Mouse (Mus musculus) G1E (cell line): Measurements from ENCODE around the gene Cfap73. TPM values are rescaled to one million over a fixed set of nuclear protein-coding genes. Genes with fewer than 3 reads are reported as not detected.

Source experiments
- ATAC-seq: 2 replicates; pipeline ENCODE4 v1.8.0; 2016; ENCODE audit warnings: mild to moderate bottlenecking; ENCODE audit not compliant: insufficient number of reproducible peaks, poor library complexity, low FRiP score, severe bottlenecking; ENCODE audit errors: extremely low read depth
- DNase-seq: peaks from one replicate; pipeline ENCODE4 v3.0.0; 2012; ENCODE audit warnings: low spot score
- H3K27me3 ChIP-seq: 2 replicates; pipeline ENCODE4 v1.6.1; 2012; ENCODE audit warnings: mild to moderate bottlenecking, low read length, inconsistent platforms; ENCODE audit not compliant: insufficient read depth
- H3K36me3 ChIP-seq: replicated peaks from 2 replicates; pipeline ENCODE3; 2012; ENCODE audit warnings: mild to moderate bottlenecking, inconsistent platforms
- H3K4me1 ChIP-seq: 2 replicates; pipeline ENCODE4 v1.6.1; 2012; ENCODE audit warnings: low read depth, low read length, inconsistent platforms, mixed read lengths; ENCODE audit not compliant: insufficient read depth
- H3K4me3 ChIP-seq: 2 replicates; pipeline ENCODE4 v1.5.1; 2012; ENCODE audit warnings: low read depth, mild to moderate bottlenecking, inconsistent platforms, low read length, moderate library complexity, mixed read lengths
- H3K9me3 ChIP-seq: replicated peaks from 2 replicates; pipeline ENCODE4 v1.6.1; 2012; ENCODE audit warnings: inconsistent platforms
- CTCF ChIP-seq: IDR thresholded peaks from 2 replicates; pipeline ENCODE4 v1.5.1; 2012; ENCODE audit warnings: low read depth, low read length, inconsistent platforms, mixed read lengths
- GATA1 ChIP-seq: IDR thresholded peaks from 2 replicates; pipeline ENCODE4 v1.6.1; 2012; ENCODE audit warnings: borderline replicate concordance, low read length, inconsistent platforms, mixed read lengths
- GATA2 ChIP-seq: IDR thresholded peaks from 2 replicates; pipeline ENCODE4 v1.6.1; 2012; ENCODE audit warnings: low read depth, low read length, inconsistent platforms, borderline replicate concordance
- POLR2AphosphoS5 ChIP-seq: IDR thresholded peaks from 2 replicates; pipeline ENCODE4 v1.6.1; 2012; ENCODE audit warnings: low read depth, low read length, inconsistent platforms; ENCODE audit not compliant: insufficient replicate concordance
- TAL1 ChIP-seq: conservative IDR thresholded peaks from 2 replicates; pipeline ENCODE4 v1.6.1; 2012; ENCODE audit warnings: low read depth, low read length, inconsistent platforms, mixed read lengths
- polyA plus RNA-seq: library from polyadenylated mRNA; stranded (reverse); fragments of >175 nt; gene quantifications from 2 replicates; pipeline ENCODE4 v1.2.3, GENCODE M21; 2012
- total RNA-seq, 2 experiments: library from RNA; stranded (forward) in 1 of 2; stranded (reverse) in 1 of 2; fragments of 200-1000 nt in 1 of 2; fragments of >200 nt in 1 of 2; fragmentation: Nextera tagmentation in 1 of 2; gene quantifications; 2 replicates each; pipeline ENCODE4 v1.2.3; 2014 to 2017

The Cfap73 gene
- not detected in 2 replicates for total RNA-seq (2014; fragmentation: Nextera tagmentation)
- total RNA-seq (2017), result not detected in 2 replicates
- polyA plus RNA-seq, result not detected in 2 replicates

DNA sequence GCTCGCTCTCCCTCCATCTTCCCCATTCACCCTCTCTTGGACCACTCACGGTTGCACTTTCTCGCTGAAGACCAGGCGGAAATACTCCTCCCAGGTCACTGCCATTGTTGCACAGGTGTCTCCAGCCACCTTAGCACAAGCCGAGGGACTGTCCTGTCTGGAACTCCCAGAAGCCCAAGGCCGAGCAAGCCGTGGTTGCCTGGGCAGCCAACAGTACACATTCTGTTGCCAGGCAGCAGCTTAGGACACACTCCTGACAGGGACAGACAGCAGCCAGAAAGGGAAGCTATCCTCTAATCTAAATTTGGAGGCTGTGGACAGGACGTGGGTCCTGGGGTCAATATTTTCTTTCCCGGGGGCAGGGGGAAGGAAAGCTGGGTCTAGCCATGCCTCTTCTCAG lies at the start of gene Cfap73:
Cfap73 (minus strand) TSS at position 105 of the 400 bp plus-strand sequence.
- no peak for TF ChIP-seq CTCF
- DNase-seq, result no peak
- peaks cover 12% of the 10 kb centered on the region for H3K9me3 ChIP-seq
- H3K27me3 ChIP-seq, result peaks cover 44% of the 10 kb centered on the region
- H3K4me3 ChIP-seq, result no peak within 1 kb of the TSS
- H3K4me1 ChIP-seq, result peaks cover 14% of the 10 kb centered on the region
- no peak for ATAC-seq
- H3K36me3 ChIP-seq, result peaks cover 10% of the 10 kb centered on the region

DNA sequence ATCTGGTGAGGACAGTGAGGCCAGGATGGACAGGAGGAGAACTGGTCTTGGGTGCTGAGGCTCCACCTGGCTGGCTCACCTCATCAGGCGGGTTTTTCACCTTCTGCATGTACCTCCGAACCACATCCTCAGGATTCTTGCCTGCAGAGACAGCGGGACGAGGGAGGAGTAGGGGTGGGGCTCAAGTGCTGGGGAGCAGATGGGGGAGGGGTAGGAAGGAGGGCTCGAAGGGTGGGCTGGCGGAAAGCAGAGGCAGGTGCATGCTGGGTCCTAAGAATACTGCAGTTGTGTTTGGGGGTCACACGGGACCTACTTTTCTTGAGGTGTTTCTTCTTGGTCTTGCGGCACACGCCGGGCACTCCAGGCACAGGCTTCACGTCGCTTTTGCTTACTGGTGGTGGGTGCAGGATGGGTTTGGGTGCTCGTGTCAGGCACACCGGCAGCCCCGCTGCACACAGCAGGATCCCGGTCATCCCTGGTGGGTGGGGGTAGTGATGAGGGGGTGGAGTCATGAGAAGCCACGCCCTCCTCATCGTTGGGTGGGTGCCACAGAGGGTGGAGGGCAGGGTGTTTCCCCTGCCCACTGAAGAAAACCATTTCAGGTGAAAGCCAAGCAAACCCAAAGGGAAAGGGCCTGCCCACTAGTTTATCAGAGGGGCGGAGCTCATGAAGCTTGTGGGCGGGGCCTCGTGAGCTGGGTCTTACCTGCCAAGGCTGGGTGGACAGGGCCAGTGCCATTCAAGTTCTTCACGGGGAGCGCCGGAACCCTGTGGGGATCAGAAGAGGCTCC lies 49.1 kb upstream of the Cfap73 start:
- no peak for ATAC-seq
- Histone ChIP-seq H3K27me3 (peaks cover 17% of the 10 kb centered on the region), H3K4me3 (no peak overlapping the region; the same call in 1 of the 2 replicates), H3K4me1 (peaks cover 89% of the 10 kb centered on the region), H3K36me3 (peaks cover 13% of the 10 kb centered on the region), H3K9me3 (no peaks in the 10 kb centered on the region)
- no peak for DNase-seq
- TF ChIP-seq POLR2AphosphoS5 (no peak), CTCF (no peak), GATA1 (no peak), TAL1 (no peak), GATA2 (no peak)

GRCm38 (mm10) chr5:120680918-120681317 lies 46.9 kb upstream of the Cfap73 start:
- DNase-seq, result no peak
- Histone ChIP-seq H3K36me3 (peaks cover 32% of the 10 kb centered on the region), H3K9me3 (no peaks in the 10 kb centered on the region), H3K4me1 (peaks cover 82% of the 10 kb centered on the region), H3K4me3 (no peak overlapping the region), H3K27me3 (peaks cover 21% of the 10 kb centered on the region)
- TF ChIP-seq GATA2 (no peak), POLR2AphosphoS5 (no peak), CTCF (no peak), TAL1 (no peak), GATA1 (no peak)
- no peak for ATAC-seq

DNA sequence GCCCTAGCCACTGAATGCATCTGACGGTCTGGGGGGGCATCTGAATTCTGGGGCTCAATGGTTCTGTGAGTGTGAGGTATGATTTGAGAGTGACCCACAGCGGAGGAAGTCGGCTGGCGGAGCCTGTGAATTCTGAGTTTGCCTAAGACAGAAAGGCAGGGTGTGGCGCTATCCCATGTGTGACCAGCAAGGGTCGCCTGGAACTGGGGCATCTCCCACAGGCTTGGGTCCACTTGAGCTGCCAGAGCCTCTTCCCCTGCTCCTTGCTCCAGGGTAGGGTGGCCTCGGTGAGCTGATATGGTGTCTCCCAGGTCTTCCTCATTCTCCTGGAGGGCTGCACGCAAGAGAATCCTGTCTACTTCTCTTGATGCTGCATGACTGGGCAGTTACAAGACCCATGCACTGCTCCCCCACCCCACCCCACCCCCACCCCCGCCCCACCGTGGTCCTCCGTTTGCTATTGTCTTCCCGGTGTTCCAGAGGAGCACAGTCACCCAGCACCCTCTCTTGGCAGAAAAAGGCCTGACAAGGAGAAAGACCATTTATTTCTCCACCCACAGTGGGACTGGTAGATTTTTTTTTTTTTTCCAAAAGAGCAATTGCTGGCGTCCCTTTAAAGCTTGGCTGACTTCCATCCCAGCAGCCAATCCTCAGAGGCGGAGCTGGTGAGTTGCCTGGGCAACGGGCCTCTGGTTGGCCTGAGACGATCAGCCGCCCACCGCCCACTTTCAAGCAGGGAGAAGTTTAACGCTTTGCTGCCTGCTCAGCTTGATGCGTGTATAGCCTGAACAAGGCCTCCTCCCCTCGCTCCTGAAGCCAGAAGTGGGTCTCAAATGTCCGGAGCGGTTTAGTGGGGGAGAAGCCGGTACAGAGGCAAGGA lies 45.9 kb upstream of the Cfap73 start:
- Histone ChIP-seq H3K4me1 (peaks cover 72% of the 10 kb centered on the region), H3K36me3 (peaks cover 42% of the 10 kb centered on the region), H3K4me3 (no peak overlapping the region; the same call in 1 of the 2 replicates), H3K27me3 (peaks cover 28% of the 10 kb centered on the region), H3K9me3 (no peaks in the 10 kb centered on the region)
- ATAC-seq (0 out of 2 replicates have a peak, but pooled peaks have one; percentile 12), DNase-seq (peak; percentile 91)
- TF ChIP-seq CTCF (no peak), GATA1 (no peak)

- Histone ChIP-seq H3K36me3 (peaks cover 54% of the 10 kb centered on the region), H3K9me3 (no peaks in the 10 kb centered on the region), H3K27me3 (peaks cover 34% of the 10 kb centered on the region), H3K4me1 (peaks cover 59% of the 10 kb centered on the region), H3K4me3 (no peak overlapping the region)
- TF ChIP-seq CTCF (no peak), POLR2AphosphoS5 (no peak), GATA2 (no peak), GATA1 (no peak), TAL1 (no peak)
- DNase-seq, result no peak
- ATAC-seq, result peak; percentile 25; the same call in 1 of the 2 replicates
Observed at GRCm38 (mm10) chr5:120677516-120677915, 43.5 kb upstream of the Cfap73 start.

DNA sequence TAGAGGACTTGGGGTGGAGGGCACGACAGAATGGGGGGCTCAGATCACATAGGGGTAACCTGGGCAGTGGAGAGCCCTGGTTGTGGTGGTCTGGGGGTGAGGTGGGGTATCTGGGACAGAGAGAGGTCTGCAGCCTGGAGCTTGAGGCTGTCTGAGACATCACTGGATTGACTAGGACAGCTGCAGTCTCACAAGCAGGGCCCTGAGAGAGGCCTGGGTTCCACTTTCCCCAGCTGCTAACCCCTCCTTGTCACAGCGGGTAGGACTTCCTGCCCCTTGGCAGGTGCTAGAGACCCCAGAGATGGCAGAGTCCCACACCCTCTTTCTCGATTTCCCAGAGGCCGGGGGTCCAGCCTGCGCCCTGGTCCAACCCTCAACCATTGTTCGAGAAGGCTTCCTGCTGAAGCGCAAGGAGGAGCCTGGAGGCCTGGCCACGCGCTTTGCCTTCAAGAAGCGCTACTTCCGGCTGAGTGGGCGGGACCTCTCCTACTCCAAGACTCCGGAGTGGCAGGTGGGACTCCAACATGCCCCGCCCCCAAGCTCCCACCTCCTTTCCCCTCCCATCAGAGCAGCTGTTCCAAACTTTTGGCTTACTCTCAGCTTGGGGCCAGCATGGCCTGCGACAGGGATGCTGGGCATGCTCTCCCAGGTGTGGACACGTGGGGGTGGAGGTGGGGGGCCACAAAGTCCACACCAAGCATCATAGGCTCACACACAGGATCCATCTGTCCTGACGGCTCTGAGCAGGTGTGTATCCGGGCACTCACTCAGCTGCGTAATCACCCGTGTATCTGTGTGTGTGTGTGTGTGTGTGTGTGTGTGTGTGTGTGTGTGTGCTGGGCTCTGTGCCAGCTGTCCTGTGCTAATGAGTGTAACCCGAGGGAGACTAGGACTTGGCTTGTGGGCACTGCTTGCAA lies 40.5 kb upstream of the Cfap73 start:
- Histone ChIP-seq H3K4me1 (peaks cover 46% of the 10 kb centered on the region), H3K9me3 (no peaks in the 10 kb centered on the region), H3K36me3 (peaks cover 73% of the 10 kb centered on the region), H3K27me3 (peaks cover 25% of the 10 kb centered on the region; the same call in 1 of the 2 replicates), H3K4me3 (no peak overlapping the region)
- DNase-seq (no peak), ATAC-seq (no peak)
- no peak for TF ChIP-seq GATA2
- TF ChIP-seq CTCF, result no peak
- TF ChIP-seq GATA1, result no peak
- TF ChIP-seq TAL1, result no peak
- no peak for TF ChIP-seq POLR2AphosphoS5
